Mouse (Mus musculus) heart, postnatal 10 days (tissue): ENCODE measurements around the gene Ctdnep1. TPM values are rescaled to one million over a fixed set of nuclear protein-coding genes. Genes with fewer than 3 reads are reported as not detected.

Source experiments
- DNase-seq, 2 experiments: peaks; one replicate each; pipeline ENCODE4 v3.0.0; 2021
- intact Hi-C: fragments of 180-260 bp; cut with DNase I; formaldehyde crosslinking; loops from one replicate; pipeline ENCODE4 v1.15.1; 2025
- total RNA-seq, 2 experiments: library from RNA; stranded (reverse); gene quantifications; 2 replicates each; pipeline ENCODE4 v1.2.3; 2021

Ctdnep1 gene
- 100 to 1,000 TPM; 144 to 159 TPM for total RNA-seq

- peak in 1 of 2 experiments; percentile 46 for DNase-seq
- intact Hi-C loops = loop anchor here (2.0 kb wide), 1 partner anchor 16 kb away; no protein-coding TSS in a partner anchor
Measured at GRCm38 (mm10) chr11:69981141-69981762, at the start of gene Ctdnep1. Gene Ctdnep1, plus strand, starts transcription at chr11:69981156.

- intact Hi-C loops = loop anchor here (5.0 kb wide), 1 partner anchor 281 kb away; the partner anchor contains the start of gene Slc16a11
- DNase-seq = no peak
Measured at GRCm38 (mm10) chr11:69931769-69932168, 49.2 kb upstream of the Ctdnep1 start.

GRCm38 (mm10) chr11:69932254-69932653, 48.7 kb upstream of the Ctdnep1 start:
- DNase-seq = no peak
- intact Hi-C loops = loop anchor here (5.0 kb wide), 1 partner anchor 280 kb away; the partner anchor contains the start of gene Slc16a11

- DNase-seq = no peak
- intact Hi-C loops = loop anchor here (5.0 kb wide), 1 partner anchor 279 kb away; the partner anchor contains the start of gene Slc16a11
Measured at GRCm38 (mm10) chr11:69933066-69933465, 47.9 kb upstream of the Ctdnep1 start.

- peak; percentile 93 to 98 for DNase-seq
- intact Hi-C loops = loop anchor here (1.0 to 5.0 kb wide), 3 partner anchors 14 to 278 kb away; partner anchors contain the start of genes Slc16a11 and Slc2a4
Measured at GRCm38 (mm10) chr11:69934169-69934568, 46.8 kb upstream of the Ctdnep1 start.

- intact Hi-C loops = loop anchor here (1.0 to 5.0 kb wide), 3 partner anchors 14 to 278 kb away; partner anchors contain the start of genes Slc16a11 and Slc2a4
- no peak for DNase-seq
Measured at GRCm38 (mm10) chr11:69934681-69935080, 46.3 kb upstream of the Ctdnep1 start.

GRCm38 (mm10) chr11:69935137-69935879, 45.6 kb upstream of the Ctdnep1 start, which contains the start of gene Ybx2:
Gene Ybx2, plus strand, starts transcription at chr11:69935796.
- peak; percentile 91 to 92 for DNase-seq
- intact Hi-C loops = loop anchor here (2.0 kb wide), 1 partner anchor 69 kb away; no protein-coding TSS in a partner anchor

GRCm38 (mm10) chr11:69936156-69936555, 44.8 kb upstream of the Ctdnep1 start:
- intact Hi-C loops = no loop called here
- DNase-seq = peak; percentile 58 to 59

- peak; percentile 59 to 69 for DNase-seq
- intact Hi-C loops = no loop called here
Measured at GRCm38 (mm10) chr11:69936714-69937347, 44.1 kb upstream of the Ctdnep1 start.

GRCm38 (mm10) chr11:69937385-69937784, 43.6 kb upstream of the Ctdnep1 start:
- DNase-seq = peak; percentile 72 to 74
- intact Hi-C loops = no loop called here

GRCm38 (mm10) chr11:69937834-69938233, 43.1 kb upstream of the Ctdnep1 start:
- intact Hi-C loops = no loop called here

GRCm38 (mm10) chr11:69938401-69938979, 42.5 kb upstream of the Ctdnep1 start:
- intact Hi-C loops = no loop called here
- no peak for DNase-seq

More at GRCm38 (mm10) chr11:69937834-69938233, 43.1 kb upstream of the Ctdnep1 start:
- DNase-seq = no peak

GRCm38 (mm10) chr11:69939181-69939580, 41.8 kb upstream of the Ctdnep1 start:
- intact Hi-C loops = no loop called here
- DNase-seq = no peak

- DNase-seq = no peak
- intact Hi-C loops = no loop called here
Measured at GRCm38 (mm10) chr11:69939731-69940130, 41.2 kb upstream of the Ctdnep1 start.

- intact Hi-C loops = no loop called here
- no peak for DNase-seq
Measured at GRCm38 (mm10) chr11:69940962-69941361, 40.0 kb upstream of the Ctdnep1 start.

- intact Hi-C loops = no loop called here
- DNase-seq = no peak
Measured at GRCm38 (mm10) chr11:69945216-69945615, 35.7 kb upstream of the Ctdnep1 start.

GRCm38 (mm10) chr11:69945997-69946891, 34.7 kb upstream of the Ctdnep1 start:
- DNase-seq = no peak
- intact Hi-C loops = no loop called here

- DNase-seq = peak; percentile 79 to 82
- intact Hi-C loops = loop anchor here (1.0 kb wide), 1 partner anchor 13 kb away; no protein-coding TSS in a partner anchor
Measured at GRCm38 (mm10) chr11:69947337-69948065, 33.5 kb upstream of the Ctdnep1 start.
